Mouse (Mus musculus): Measurements from ENCODE around the gene Tsc22d3.

- TF ChIP-seq CTCF (IDR thresholded peaks at IDR 0.05; ENCODE audit: extremely low read depth, insufficient read length, insufficient replicate concordance, low read depth, low read length) (no peak), POLR2A (IDR thresholded peaks at IDR 0.05; ENCODE audit: low read depth, low read length) (peak; percentile 26; the same call in 1 of the 2 replicates)
These were observed 58.0 kb downstream of the Tsc22d3 start for GRCm38 (mm10) chrX:140542474-140542845.
